Mouse (Mus musculus): ENCODE measurements around the gene Htt.

The Htt gene

DNA sequence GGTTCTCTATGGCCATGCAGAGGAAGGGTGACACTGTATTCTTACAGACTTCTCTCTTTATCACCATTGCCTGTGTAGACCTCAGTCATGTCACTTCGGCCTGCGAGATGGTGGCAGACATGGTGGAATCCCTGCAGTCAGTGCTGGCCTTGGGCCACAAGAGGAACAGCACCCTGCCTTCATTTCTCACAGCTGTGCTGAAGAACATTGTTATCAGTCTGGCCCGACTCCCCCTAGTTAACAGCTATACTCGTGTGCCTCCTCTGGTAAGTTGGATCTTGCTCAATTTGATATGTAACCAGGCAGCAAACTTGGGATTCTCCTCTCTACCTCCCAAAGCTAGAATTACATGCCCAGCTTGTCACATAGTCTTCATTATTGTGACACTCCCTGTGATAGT, 127.7 kb downstream of the Htt start:
- DNase-seq (ENCODE audit: low read depth, low spot score) = no peak

DNA sequence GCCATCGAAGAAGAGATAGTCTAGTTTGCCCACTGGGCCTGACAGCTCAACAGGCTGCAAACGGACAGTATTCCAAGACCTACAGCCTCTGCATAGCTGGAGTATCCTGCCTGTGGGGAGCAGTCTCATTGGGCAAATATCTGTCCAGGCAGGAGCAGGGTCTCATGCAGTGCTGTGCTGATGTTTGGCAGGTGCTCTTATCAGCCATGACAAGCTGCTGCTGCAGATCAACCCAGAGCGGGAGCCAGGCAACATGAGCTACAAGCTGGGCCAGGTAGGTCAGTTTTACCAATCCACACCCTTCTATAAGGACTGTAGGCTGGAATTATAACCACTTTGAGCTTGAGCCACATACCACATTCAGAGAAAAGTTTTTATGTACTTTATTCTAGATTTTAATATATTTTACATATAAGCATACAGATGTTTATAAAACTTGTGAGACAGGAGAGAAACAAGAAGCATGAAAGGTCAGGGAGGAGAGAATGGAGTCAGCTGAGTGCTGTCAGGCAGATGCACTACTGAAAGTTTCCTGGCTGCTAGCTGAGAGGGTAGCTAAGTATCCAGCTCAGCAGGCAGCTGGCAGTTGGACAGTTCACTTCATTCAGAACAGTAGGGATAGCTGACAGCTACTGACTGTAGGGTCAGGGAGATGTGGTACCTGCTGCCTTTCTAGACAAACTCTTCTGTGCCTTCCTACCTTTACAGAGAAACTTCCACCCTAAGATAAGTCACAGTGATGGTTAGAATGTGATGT, 135.3 kb downstream of the Htt start:
- DNase-seq (ENCODE audit: low read depth, low spot score) = no peak

DNA sequence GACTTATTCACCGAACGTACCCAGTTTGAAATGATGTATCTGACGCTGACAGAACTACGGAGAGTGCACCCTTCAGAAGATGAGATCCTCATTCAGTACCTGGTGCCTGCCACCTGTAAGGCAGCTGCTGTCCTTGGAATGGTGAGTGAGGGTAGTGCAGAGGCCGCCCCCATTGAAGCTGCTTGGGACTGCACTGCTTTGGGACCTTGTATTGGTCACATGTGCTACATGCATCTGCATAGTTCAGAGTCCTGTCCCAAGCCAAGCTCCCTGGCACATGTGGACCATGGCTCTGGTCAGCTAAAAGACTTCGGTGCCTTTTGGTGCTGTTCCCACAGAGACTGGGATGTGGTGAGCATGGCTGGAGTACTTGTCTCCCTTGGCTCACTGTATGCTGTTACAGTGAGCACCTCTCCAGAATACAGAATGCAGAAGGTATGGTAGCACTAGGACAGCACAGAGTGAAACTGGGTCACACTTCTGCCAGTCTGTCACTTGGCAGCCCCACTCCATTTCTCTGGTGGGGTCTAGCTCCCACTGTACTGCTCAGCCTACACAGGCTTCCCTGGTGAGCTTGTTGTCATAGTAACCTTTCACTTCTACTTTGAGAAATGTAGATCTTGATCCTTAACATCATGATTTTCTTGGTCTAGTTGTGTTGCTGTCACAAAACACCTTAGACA, 138.4 kb downstream of the Htt start:
- no peak for DNase-seq (ENCODE audit: low read depth, low spot score)

DNA sequence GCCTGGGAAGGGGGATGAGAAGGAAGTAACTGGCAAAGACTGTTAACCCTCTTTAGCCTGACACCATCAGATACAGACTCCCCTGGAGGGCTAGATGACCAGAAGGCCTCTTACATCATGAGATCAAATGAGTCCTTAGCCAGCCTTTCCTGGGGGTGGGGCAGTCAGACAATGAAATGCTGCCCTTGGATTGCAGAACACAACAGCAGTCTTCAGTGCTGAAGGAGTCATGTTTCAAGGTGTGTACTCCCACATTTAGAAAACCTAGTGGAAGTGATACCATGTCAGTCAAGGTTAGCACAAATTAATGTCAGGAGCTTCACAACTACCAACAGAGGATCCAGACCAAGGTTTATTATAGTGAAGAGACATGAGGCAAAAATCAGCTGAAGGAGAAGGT, 140.8 kb downstream of the Htt start:
- DNase-seq (ENCODE audit: low read depth, low spot score) = no peak

DNA sequence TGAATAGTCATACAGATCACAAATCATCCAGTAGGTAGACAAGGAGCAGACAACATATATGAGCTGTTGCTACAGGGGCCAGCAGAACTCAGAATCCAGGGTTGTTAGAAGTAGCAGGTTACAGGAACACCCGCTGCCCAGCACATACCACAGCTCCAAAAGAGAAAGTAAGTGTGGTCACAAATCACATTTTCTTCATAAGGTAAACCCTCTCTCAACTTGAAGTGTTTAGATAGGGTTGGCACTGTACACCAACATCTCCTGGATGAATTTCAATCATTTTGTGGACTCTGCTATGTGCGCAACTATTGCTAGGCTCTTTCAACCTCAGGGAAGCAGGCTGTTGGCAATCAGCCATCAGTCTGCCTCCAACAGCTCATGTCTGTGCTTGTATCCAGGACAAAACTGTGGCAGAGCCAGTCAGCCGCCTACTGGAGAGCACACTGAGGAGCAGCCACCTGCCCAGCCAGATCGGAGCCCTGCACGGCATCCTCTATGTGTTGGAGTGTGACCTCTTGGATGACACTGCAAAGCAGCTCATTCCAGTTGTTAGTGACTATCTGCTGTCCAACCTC, 141.4 kb downstream of the Htt start:
- DNase-seq (ENCODE audit: low read depth, low spot score) = no peak

DNA sequence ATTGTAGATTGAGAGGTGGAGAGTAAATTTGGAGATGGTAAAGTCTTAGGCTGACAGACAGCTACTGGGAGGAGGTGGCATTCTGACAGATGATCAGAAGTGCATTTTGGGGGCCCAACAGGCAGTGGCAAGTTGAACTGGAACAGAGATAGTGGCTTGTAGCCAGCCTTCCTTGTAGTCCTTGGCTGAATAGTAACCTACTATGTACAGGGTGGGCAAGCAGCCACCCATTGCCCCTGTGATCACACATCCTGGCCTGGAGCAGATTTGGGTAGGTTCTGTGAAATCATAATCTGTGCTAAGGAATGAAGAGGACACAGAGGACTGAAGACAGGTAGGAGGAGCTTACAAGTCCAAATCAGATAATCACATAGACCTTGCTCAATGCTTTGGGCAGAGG, 142.9 kb downstream of the Htt start:
- no peak for DNase-seq (ENCODE audit: low read depth, low spot score)

DNA sequence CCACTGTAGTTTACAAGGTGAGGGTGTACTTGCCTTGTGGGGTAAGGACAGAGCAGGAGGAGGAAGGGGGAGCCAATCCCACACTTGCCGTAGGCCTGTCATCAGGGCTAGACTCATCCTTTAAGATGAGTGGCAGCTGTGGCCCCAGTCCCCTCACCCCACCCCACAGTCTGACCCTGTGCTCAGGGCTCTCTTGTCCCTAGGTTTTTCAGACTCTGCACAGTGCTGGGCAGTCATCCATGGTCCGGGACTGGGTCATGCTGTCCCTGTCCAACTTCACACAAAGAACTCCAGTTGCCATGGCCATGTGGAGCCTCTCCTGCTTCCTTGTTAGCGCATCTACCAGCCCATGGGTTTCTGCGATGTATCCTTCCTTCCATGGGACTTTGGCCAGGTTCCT, 145.7 kb downstream of the Htt start:
- DNase-seq (ENCODE audit: low read depth, low spot score) = no peak

DNA sequence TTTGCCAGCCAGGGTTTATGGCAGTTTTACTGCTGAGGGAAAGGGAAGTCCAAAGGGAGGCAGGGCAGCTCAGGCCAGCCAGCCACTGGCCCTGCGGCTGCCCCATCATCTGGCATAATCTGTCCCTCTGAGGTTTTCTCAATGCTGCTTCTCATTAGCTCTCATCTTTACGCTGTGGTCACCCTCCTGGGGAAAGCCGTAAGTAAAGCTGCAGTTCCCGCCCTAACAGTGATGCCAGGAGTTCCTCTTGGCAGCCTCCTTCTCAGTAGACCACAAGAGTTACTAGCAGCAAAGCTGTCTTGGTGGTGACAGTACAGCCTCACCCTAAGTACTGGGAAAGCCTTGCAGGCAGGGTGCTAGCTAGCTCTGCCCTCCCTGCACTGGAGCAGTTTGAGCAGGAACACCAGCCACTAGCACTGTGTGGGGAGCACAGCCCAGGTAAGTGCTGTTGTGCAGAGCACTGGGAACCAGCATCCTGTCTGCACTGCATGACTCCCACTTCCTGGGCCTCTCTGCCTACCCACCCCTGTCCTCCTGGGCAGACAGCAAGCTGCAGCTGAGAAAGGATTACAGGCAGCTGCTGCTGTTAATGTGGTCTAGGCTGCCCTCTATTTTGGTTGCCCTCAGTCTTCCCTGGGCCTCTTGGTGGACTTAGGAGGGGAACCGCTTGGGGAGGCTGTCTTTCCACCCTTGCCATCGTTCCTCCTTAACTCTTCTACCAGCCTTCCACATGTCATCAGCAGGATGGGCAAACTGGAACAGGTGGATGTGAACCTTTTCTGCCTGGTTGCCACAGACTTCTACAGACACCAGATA, 146.6 kb downstream of the Htt start, which contains the start of gene Msantd1:
Gene Msantd1, plus strand, starts transcription at position 103 of the 816 bp plus-strand sequence.
- no peak for DNase-seq (ENCODE audit: low read depth, low spot score)

DNA sequence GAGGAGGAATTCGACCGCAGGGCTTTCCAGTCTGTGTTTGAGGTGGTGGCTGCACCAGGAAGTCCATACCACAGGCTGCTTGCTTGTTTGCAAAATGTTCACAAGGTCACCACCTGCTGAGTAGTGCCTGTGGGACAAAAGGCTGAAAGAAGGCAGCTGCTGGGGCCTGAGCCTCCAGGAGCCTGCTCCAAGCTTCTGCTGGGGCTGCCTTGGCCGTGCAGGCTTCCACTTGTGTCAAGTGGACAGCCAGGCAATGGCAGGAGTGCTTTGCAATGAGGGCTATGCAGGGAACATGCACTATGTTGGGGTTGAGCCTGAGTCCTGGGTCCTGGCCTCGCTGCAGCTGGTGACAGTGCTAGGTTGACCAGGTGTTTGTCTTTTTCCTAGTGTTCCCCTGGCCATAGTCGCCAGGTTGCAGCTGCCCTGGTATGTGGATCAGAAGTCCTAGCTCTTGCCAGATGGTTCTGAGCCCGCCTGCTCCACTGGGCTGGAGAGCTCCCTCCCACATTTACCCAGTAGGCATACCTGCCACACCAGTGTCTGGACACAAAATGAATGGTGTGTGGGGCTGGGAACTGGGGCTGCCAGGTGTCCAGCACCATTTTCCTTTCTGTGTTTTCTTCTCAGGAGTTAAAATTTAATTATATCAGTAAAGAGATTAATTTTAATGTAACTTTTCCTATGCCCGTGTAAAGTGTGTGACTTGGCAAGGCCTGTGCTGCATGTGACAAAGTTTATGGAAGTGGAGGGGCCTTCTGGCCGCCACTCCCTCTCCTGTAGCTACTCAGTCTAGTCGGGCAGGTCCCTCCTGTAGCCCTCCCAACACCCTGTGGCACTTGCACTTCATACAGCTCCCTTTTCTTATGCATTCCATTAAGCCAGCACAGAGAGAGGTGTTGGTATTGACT, 147.4 kb downstream of the Htt start:
- no peak for DNase-seq (ENCODE audit: low read depth, low spot score)

DNA sequence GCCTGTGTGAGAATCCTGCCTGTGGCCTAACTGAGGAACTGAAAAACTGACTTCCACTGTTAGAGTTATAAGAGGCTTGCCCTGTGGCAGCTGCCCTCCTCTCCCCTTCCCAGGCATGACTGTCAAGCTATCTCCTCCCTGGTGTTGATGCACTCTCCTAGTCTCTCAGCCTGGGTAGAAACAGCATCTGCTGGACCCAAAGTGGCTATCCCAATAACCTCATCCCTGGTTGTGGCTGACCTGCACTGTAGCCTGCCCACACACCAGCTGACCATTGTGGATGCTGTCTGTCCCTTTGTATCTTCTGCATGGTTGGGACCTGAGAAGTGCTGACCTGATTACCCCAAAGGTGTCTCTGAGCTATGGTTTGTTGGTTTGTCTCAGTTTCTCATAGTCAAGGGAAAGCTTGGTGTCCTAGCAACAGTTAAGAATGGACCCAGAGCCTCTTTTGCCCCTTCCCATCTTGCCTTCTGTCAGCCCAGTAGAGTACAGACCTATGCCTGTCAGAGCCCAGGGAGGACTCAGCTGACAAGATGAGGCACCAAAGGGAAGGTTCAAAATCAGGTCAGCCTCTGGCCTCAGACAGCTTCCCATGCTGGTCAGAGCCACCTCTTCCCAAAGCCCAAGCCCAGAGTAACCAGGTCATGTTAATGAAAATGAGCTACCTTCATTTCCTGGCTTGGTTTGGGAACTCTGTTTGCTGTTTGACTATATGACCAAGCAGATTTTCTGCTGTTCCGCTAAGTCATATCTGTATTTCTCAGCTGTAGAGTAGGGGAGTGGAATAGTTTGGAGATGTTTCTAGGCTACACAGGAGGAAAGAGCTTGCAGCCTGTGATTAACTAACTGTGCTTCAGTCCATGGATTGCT, 148.3 kb downstream of the Htt start:
- DNase-seq (ENCODE audit: low read depth, low spot score) = no peak

DNA sequence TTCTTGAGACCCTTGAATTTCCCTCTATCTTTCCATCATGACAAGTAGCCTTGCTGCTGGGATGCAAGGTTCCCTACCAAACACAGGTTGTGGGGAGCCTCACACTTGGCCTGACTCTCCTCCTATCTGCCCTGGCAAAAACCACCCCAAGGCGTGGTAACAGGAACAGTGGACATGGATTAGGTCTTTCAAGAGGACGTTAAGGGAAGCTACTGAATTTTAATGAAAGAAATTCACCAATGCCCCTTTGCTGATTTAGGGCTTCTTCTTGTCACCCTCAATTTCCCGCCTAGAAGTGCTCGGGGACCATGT, 148.9 kb downstream of the Htt start:
- DNase-seq (ENCODE audit: low read depth, low spot score) = no peak

DNA sequence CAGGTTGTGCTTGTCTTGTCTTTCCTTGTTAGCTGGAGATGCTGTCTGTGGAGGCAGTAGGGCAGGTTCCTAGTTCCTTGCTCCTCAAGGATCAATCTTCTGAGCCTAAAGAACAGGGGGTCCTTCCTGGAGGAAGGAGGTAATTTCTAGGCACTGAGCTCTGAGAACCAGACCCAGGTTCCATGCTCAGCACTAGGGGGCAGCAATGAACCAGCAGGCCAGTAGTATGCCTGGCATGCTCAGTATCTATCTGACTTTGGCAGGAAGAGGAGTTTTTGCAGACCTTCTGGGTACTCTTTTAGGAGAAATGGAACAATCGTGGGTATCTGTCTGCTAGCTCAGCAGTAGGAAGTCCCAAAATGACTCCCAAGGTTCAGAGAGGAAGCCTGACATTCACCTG, 154.3 kb downstream of the Htt start:
- no peak for DNase-seq (ENCODE audit: low read depth, low spot score)

DNA sequence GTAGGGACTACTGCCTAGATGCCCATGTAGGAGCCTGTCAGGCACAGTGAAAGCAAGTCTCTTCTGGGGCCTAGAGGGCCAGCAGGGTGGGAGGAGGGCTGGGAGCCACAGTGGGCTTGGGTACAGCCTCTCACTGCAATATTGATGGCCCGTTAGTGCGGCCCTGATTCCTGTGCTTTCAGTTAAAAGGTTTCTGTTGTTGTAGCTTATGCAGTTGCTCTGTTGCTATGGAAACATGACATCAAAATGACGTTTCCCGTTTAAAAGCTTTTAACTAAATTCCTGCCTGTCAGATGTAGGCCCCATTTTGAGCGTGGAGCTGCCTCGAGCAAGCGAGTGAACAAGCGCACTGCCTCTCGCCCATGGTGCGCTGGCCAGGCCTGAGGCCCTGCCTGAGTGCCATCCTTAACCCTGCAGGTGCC, 155.7 kb downstream of the Htt start:
- DNase-seq (ENCODE audit: low read depth, low spot score) = no peak

DNA sequence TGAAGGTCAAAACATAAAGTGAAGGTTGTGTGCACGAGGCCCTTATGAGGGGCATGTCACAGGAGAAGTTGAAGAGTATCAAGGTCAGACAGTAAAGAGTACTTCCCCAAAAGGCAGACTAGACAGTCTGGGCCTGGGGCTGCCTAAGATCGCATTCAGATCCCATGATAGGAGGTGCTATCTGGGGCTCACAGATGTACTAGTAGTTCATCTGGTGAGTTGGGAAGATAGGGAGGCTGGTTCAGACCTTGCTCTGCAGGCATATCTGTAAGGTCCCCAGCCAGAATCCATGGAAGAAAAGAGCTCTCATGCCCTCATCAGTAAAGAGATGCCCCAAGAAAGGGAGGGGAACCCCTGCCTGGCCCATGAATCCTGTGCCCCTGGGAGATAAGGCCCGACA, 157.2 kb downstream of the Htt start:
- DNase-seq (ENCODE audit: low read depth, low spot score) = no peak

DNA sequence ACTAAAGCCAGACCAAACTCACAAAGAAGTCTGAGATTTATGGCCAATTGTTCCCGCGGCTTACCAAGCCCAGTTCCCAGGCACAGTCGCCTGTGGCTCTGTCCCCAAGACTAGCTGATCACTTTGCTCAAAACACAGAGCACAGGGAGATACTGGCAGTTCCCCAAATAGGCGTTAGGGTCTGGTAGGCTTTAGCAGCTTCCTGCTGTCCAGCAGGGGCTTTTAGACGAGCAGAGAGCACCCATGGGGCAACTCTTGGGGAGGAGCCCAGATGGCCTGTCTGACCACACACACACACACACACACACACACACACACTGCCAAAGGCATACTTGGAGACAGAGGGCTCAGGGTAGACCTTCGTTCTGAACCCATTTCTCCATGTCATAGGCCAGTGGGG, 161.0 kb downstream of the Htt start:
- no peak for DNase-seq (ENCODE audit: low read depth, low spot score)

DNA sequence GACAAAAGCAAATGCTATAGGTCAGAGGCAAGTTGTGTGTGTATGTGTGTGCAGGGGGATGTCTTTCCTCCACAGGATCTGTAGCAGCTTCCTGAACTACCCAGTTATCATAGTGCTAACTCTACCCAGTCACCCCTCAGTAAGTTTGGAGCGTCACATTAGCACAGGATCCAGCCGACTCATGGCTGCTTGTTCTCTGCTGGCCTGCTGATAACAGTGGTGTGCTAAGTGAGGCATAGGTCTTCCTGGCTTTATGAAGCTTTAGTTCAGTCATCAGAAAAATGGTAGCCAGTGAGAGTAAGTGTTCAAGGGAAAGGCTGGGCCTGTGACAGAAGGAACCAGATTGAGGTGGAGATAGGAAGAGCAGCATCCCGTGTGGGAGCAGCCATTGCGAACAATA, 162.4 kb downstream of the Htt start:
- no peak for DNase-seq (ENCODE audit: low read depth, low spot score)

DNA sequence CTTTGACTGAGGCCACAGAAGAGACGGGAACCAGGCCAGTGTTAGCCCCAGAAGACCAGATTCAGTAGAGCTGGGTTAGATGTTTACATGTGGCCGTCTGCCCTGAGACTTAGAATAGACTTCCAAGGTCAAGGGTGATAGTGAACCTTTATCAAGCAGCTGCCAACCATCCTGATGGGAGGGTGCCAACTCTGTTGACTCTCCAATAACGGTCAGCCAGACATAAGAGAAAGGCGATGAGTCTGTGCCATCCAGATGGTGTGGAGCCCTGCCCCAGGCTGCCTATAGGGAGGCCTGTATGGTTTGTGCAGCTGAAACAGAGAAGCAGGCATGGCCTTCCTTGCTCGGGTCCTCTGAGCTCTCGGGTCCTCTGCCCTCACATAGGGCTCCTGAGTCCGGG, 163.0 kb downstream of the Htt start:
- no peak for DNase-seq (ENCODE audit: low read depth, low spot score)

DNA sequence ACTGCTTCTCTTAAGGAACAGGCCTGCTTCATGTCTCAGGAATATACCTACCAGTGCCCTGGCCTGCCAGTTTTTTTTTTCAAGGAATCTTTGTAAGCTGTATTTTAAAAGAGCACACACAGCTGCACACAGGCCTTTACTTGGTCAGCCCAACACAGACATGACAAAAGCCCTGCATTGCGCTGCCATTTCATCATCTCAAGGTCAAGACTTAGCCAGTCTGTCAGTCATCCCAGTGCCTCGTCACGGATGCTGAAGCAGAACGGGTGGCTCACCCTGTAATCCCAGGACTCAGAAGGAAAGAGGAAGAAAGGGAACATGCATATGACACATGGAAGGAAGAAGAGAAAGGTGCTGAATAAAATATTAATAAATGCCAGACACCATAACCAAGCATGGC, 166.1 kb downstream of the Htt start:
- no peak for DNase-seq (ENCODE audit: low read depth, low spot score)

DNA sequence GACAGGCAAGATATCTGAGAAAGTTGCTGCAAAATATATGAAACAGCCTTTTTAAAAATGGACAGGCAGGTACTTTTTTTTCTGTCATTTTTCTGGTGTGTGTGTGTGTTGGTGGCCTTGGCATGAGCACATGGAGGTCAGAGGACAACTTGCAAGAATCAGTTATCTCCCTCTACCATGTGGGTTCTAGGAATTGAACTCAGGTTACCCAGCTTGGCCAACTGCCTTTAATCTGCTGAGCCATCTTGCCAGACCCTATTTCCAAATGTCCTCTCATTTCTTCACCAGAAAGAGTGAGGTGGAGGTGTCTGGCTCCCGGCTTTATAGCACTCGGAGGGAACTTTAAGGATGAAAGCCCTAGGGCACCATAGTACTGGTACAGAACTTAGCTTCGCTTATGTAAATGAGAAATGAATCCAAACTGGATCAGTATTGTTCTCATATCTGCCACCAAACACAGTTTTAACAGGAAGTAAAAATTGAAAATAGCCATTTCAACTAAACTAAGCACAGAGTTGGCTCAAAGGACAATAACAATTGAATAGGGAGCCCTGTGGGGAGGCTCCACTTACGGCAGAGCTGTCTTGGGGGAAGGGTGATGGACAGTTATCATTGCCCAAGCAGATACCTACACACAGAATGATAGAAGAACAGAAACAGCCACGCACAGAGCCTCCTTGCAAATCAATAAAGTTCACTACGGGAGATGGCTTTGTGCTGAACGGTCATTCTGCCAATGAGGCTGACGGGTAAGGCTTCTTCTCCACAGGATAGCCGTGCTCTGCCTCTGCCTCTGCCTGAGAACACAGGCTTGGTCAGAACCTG, 168.8 kb downstream of the Htt start:
- no peak for DNase-seq (ENCODE audit: low read depth, low spot score)

Data from retina, adult 2 months (tissue).